9 mouse cellular contexts compared by ENCODE assay signal in genomic region chr5:135133736-135134405, GRCm38 (mm10). TPM values are rescaled to one million over a fixed set of nuclear protein-coding genes. Genes with fewer than 3 reads are reported as not detected.
DNase-seq lines count a peak whose midpoint lies in the region; ATAC-seq and TF ChIP-seq lines count a peak whose summit lies in the region.
"Had no signal": no experiment of that assay in that cellular context is flagged by ENCODE, and none has a peak within 500 bp of the region (broad histone marks: within the 10 kb centered on the region; RNA-seq: fewer than 3 reads in every experiment).

No protein-coding gene starts in this region.

- H3K27ac ChIP-seq in intestine, embryonic 15.5 days = no peak overlapping the region
- H3K27ac ChIP-seq in liver, postnatal 0 days (ENCODE audit: low read depth) = no peak overlapping the region
- H3K27ac ChIP-seq in neural tube, embryonic 13.5 days (replicated peaks) = no peak overlapping the region

- H3K4me3 ChIP-seq in G1E (ENCODE audit: low read depth, low read length) = peak overlapping the region; percentile 59; the same call in 1 of the 2 replicates
- peak overlapping the region; percentile 4; the same call in 1 of the 2 replicates for H3K4me3 ChIP-seq in intestine, embryonic 15.5 days (replicated peaks)
- no peak overlapping the region for H3K4me3 ChIP-seq in liver, postnatal 0 days (ENCODE audit: low read depth, low read length)
- peak overlapping the region; percentile 8; the same call in 1 of the 2 replicates for H3K4me3 ChIP-seq in neural tube, embryonic 13.5 days

- peaks cover 57% of the 10 kb centered on the region for H3K27me3 ChIP-seq in G1E (ENCODE audit: insufficient read depth, low read length)
- H3K27me3 ChIP-seq in intestine, embryonic 15.5 days (replicated peaks) = peaks cover 26% of the 10 kb centered on the region
- peaks cover 10% of the 10 kb centered on the region; the same call in 1 of the 2 replicates for H3K27me3 ChIP-seq in liver, postnatal 0 days (ENCODE audit: insufficient read depth, low read length)
- H3K27me3 ChIP-seq in neural tube, embryonic 13.5 days = peaks cover 45% of the 10 kb centered on the region

- peaks cover 17% of the 10 kb centered on the region for H3K4me1 ChIP-seq in G1E (ENCODE audit: insufficient read depth, low read depth, low read length)
- H3K4me1 ChIP-seq in intestine, embryonic 15.5 days (replicated peaks) = peaks cover 11% of the 10 kb centered on the region; the same call in 1 of the 2 replicates
- H3K4me1 ChIP-seq in liver, postnatal 0 days (ENCODE audit: insufficient read depth) = peaks cover 11% of the 10 kb centered on the region; the same call in 1 of the 2 replicates
- H3K4me1 ChIP-seq in neural tube, embryonic 13.5 days (replicated peaks) = peaks cover 8% of the 10 kb centered on the region; the same call in 1 of the 2 replicates

- ATAC-seq in G1E (ENCODE audit: extremely low read depth, insufficient number of reproducible peaks, low FRiP score, poor library complexity, severe bottlenecking) = no peak
- peak; percentile 61 for ATAC-seq in erythroid progenitor cell, adult 5-6 weeks (replicated peaks; ENCODE audit: low FRiP score, poor library complexity, severe bottlenecking)
- peak; percentile 79 for ATAC-seq in intestine, embryonic 15.5 days
- peak; percentile 33 for ATAC-seq in liver, postnatal 0 days
- no peak for ATAC-seq in neural tube, embryonic 13.5 days (ENCODE audit: low read depth)

- H3K4me2 ChIP-seq in intestine, embryonic 15.5 days (replicated peaks) = peak overlapping the region; percentile 52
- H3K4me2 ChIP-seq in liver, postnatal 0 days (ENCODE audit: low read depth, low read length) = peak overlapping the region; percentile 64
- peak overlapping the region; percentile 43 for H3K4me2 ChIP-seq in neural tube, embryonic 13.5 days

- 5% methylated on average over 26 of the region's 26 CpGs for WGBS in intestine, embryonic 15.5 days
- 17% methylated on average over 26 of the region's 26 CpGs for WGBS in liver, postnatal 0 days (ENCODE audit: insufficient replicate concordance)
- 6% methylated on average over 26 of the region's 26 CpGs for WGBS in neural tube, embryonic 13.5 days

- no peak for TF ChIP-seq EP300 in liver, postnatal 0 days (IDR thresholded peaks at IDR 0.05; ENCODE audit: low read depth)

- H3K9me3 ChIP-seq in G1E (replicated peaks) = peaks cover 8% of the 10 kb centered on the region
- no peaks in the 10 kb centered on the region for H3K9me3 ChIP-seq in intestine, embryonic 15.5 days
- no peaks in the 10 kb centered on the region for H3K9me3 ChIP-seq in liver, postnatal 0 days (ENCODE audit: low read length)
- no peaks in the 10 kb centered on the region for H3K9me3 ChIP-seq in neural tube, embryonic 13.5 days

- H3K36me3 ChIP-seq in G1E (replicated peaks) = no peaks in the 10 kb centered on the region
- H3K36me3 ChIP-seq in intestine, embryonic 15.5 days = no peaks in the 10 kb centered on the region
- H3K36me3 ChIP-seq in liver, postnatal 0 days (replicated peaks; ENCODE audit: insufficient read depth, low read length) = 0 out of 2 replicates have a peak, but pooled peaks cover 7% of the 10 kb centered on the region
- no peaks in the 10 kb centered on the region for H3K36me3 ChIP-seq in neural tube, embryonic 13.5 days

- H3K9ac ChIP-seq in intestine, embryonic 15.5 days = no peak overlapping the region
- H3K9ac ChIP-seq in liver, postnatal 0 days (replicated peaks) = no peak overlapping the region
- peak overlapping the region; percentile 53; the same call in 1 of the 2 replicates for H3K9ac ChIP-seq in neural tube, embryonic 13.5 days

- no peak for TF ChIP-seq CTCF in G1E (IDR thresholded peaks at IDR 0.05; ENCODE audit: low read depth, low read length)
- TF ChIP-seq CTCF in liver, postnatal 0 days (IDR thresholded peaks at IDR 0.05; ENCODE audit: low read depth) = no peak

- peak; percentile 20 for DNase-seq in cerebellum, adult 11-12 months
- no peak for DNase-seq in cerebellum, adult 8-10 months
- DNase-seq in G1E (ENCODE audit: low spot score) = no peak
- peak; percentile 52 for DNase-seq in liver, postnatal 0 days
- peak; percentile 28 to 42 for DNase-seq in urinary bladder, postnatal 36 days (ENCODE audit: low spot score in 2 of 2)

RNA-seq across cellular contexts. Expression of gene Tbl2, which starts 15.6 kb away (rescaled TPM):
- total RNA-seq in G1E (2014; fragmentation: Nextera tagmentation) = 27.9 and 37.2 TPM in 2 replicates
- 21.5 and 25.1 TPM in 2 replicates for total RNA-seq in G1E (2017)
- polyA plus RNA-seq in G1E (2012) = 18.2 and 22.5 TPM in 2 replicates
- total RNA-seq in erythroid progenitor cell, adult 5-6 weeks (2015; ENCODE audit: low replicate concordance) = 5.4 and 6.5 TPM in 2 replicates
- total RNA-seq in erythroid progenitor cell, adult 5-6 weeks (2017; ENCODE audit: low replicate concordance) = 13.6 and 26.6 TPM in 2 replicates
- 26.3 and 28.0 TPM in 2 replicates for polyA plus RNA-seq in intestine, embryonic 15.5 days (2015; fragmentation: Nextera tagmentation; extraction: Ambion mirVana)
- polyA plus RNA-seq in liver, postnatal 0 days (2015; fragmentation: Nextera tagmentation; extraction: Ambion mirVana) = 10.4 and 12.3 TPM in 2 replicates
- polyA plus RNA-seq in neural tube, embryonic 13.5 days (2015; fragmentation: Nextera tagmentation; extraction: Ambion mirVana) = 15.9 and 18.5 TPM in 2 replicates

RNA-seq across cellular contexts. Expression of gene Bcl7b, which starts 34.2 kb away (rescaled TPM):
- 33.6 and 54.5 TPM in 2 replicates for total RNA-seq in G1E (2014; fragmentation: Nextera tagmentation)
- total RNA-seq in G1E (2017) = 23.5 and 27.9 TPM in 2 replicates
- 51.1 and 52.4 TPM in 2 replicates for polyA plus RNA-seq in G1E (2012)
- 24.1 and 35.6 TPM in 2 replicates for total RNA-seq in erythroid progenitor cell, adult 5-6 weeks (2015; ENCODE audit: low replicate concordance)
- 13.5 and 24.4 TPM in 2 replicates for total RNA-seq in erythroid progenitor cell, adult 5-6 weeks (2017; ENCODE audit: low replicate concordance)
- 50.2 and 50.3 TPM in 2 replicates for polyA plus RNA-seq in intestine, embryonic 15.5 days (2015; fragmentation: Nextera tagmentation; extraction: Ambion mirVana)
- 30.1 and 32.6 TPM in 2 replicates for polyA plus RNA-seq in liver, postnatal 0 days (2015; fragmentation: Nextera tagmentation; extraction: Ambion mirVana)
- 49.2 and 50.0 TPM in 2 replicates for polyA plus RNA-seq in neural tube, embryonic 13.5 days (2015; fragmentation: Nextera tagmentation; extraction: Ambion mirVana)

RNA-seq across cellular contexts. Expression of gene Mlxipl, which starts 44.2 kb away (rescaled TPM):
- not detected in 2 replicates for total RNA-seq in G1E (2014; fragmentation: Nextera tagmentation)
- total RNA-seq in G1E (2017) = 0.06 and 0.22 TPM in 2 replicates
- not detected in 2 replicates for polyA plus RNA-seq in G1E (2012)
- 2.1 TPM in 1 of 2 replicates, not detected in the other for total RNA-seq in erythroid progenitor cell, adult 5-6 weeks (2015; ENCODE audit: low replicate concordance)
- total RNA-seq in erythroid progenitor cell, adult 5-6 weeks (2017; ENCODE audit: low replicate concordance) = 0.39 TPM in 1 of 2 replicates, not detected in the other
- polyA plus RNA-seq in intestine, embryonic 15.5 days (2015; fragmentation: Nextera tagmentation; extraction: Ambion mirVana) = 6.5 and 8.7 TPM in 2 replicates
- polyA plus RNA-seq in liver, postnatal 0 days (2015; fragmentation: Nextera tagmentation; extraction: Ambion mirVana) = 18.2 and 19.5 TPM in 2 replicates
- 0.56 and 1.2 TPM in 2 replicates for polyA plus RNA-seq in neural tube, embryonic 13.5 days (2015; fragmentation: Nextera tagmentation; extraction: Ambion mirVana)
- polyA plus RNA-seq: C2C12 had no signal

RNA-seq across cellular contexts. Expression of gene Baz1b, which starts 53.2 kb away (rescaled TPM):
- total RNA-seq in G1E (2014; fragmentation: Nextera tagmentation) (223 and 232 TPM in 2 replicates), G1E (2017) (159 and 187 TPM in 2 replicates)
- polyA plus RNA-seq in G1E (2012) = 65.7 and 67.9 TPM in 2 replicates
- 115 TPM in 2 replicates for total RNA-seq in erythroid progenitor cell, adult 5-6 weeks (2015; ENCODE audit: low replicate concordance)
- total RNA-seq in erythroid progenitor cell, adult 5-6 weeks (2017; ENCODE audit: low replicate concordance) = 201 and 287 TPM in 2 replicates
- polyA plus RNA-seq in intestine, embryonic 15.5 days (2015; fragmentation: Nextera tagmentation; extraction: Ambion mirVana) = 33.1 and 34.1 TPM in 2 replicates
- polyA plus RNA-seq in liver, postnatal 0 days (2015; fragmentation: Nextera tagmentation; extraction: Ambion mirVana) = 10.5 and 11.7 TPM in 2 replicates
- polyA plus RNA-seq in neural tube, embryonic 13.5 days (2015; fragmentation: Nextera tagmentation; extraction: Ambion mirVana) = 32.0 and 35.9 TPM in 2 replicates

RNA-seq across cellular contexts. Expression of gene Vps37d, which starts 55.8 kb away (rescaled TPM):
- total RNA-seq in G1E (2014; fragmentation: Nextera tagmentation) = not detected in 2 replicates
- total RNA-seq in G1E (2017) = not detected in 2 replicates
- 0.41 and 0.72 TPM in 2 replicates for polyA plus RNA-seq in G1E (2012)
- not detected in 2 replicates for total RNA-seq in erythroid progenitor cell, adult 5-6 weeks (2015; ENCODE audit: low replicate concordance)
- not detected in 2 replicates for total RNA-seq in erythroid progenitor cell, adult 5-6 weeks (2017; ENCODE audit: low replicate concordance)
- 5.4 and 6.0 TPM in 2 replicates for polyA plus RNA-seq in intestine, embryonic 15.5 days (2015; fragmentation: Nextera tagmentation; extraction: Ambion mirVana)
- polyA plus RNA-seq in liver, postnatal 0 days (2015; fragmentation: Nextera tagmentation; extraction: Ambion mirVana) = 0.53 and 0.80 TPM in 2 replicates
- polyA plus RNA-seq in neural tube, embryonic 13.5 days (2015; fragmentation: Nextera tagmentation; extraction: Ambion mirVana) = 26.3 and 31.7 TPM in 2 replicates

Comparison
In these comparisons a context has a peak if more than half of its experiments do, and no peak if none do; other contexts are left out.
1. DNase-seq: peak in cerebellum, adult 11-12 months (single experiment), liver, postnatal 0 days (single experiment) and urinary bladder, postnatal 36 days (2 of 2); none in cerebellum, adult 8-10 months (single experiment) and G1E (single experiment).
2. ATAC-seq: peak in erythroid progenitor cell, adult 5-6 weeks (single experiment), intestine, embryonic 15.5 days (single experiment) and liver, postnatal 0 days (single experiment); none in G1E (single experiment) and neural tube, embryonic 13.5 days (single experiment).
3. Peak in every context shown above with its lines, with median percentiles within 50 percentile points of each other: H3K4me2 ChIP-seq.